Mouse (Mus musculus) left cerebral cortex, adult 2 months (tissue): Measurements from ENCODE around the gene Lipm. TPM values are rescaled to one million over a fixed set of nuclear protein-coding genes. Genes with fewer than 3 reads are reported as not detected.

ENCODE experiments used
- DNase-seq, 2 experiments: peaks; one replicate each; pipeline ENCODE4 v3.0.0; 2021 to 2022; ENCODE audit warnings: low spot score in 2 of 2, mixed read lengths in 1 of 2; ENCODE audit errors: extremely low spot score in 1 of 2
- H3K27ac ChIP-seq: fragments of 200-600 bp; 2 replicates; pipeline ENCODE4 v1.8.1; 2022
- H3K4me3 ChIP-seq: fragments of 200-600 bp; 2 replicates; pipeline ENCODE4 v1.8.1; 2022
- CTCF ChIP-seq: fragments of 200-600 bp; IDR thresholded peaks from 2 replicates; pipeline ENCODE4 v1.8.1; 2022; ENCODE audit warnings: antibody characterized with exemption, mild to moderate bottlenecking, moderate library complexity
- intact Hi-C: fragments of 180-260 bp; cut with DNase I; formaldehyde crosslinking; loops from one replicate; pipeline ENCODE4 v1.15.1; 2025
- microRNA-seq, 2 experiments: library from miRNA; unstranded; fragments of <30 nt; microRNA quantifications; one replicate each; pipeline ENCODE4 v1.2.0; 2021
- total RNA-seq, 2 experiments: library from RNA; stranded (reverse); gene quantifications; 2 replicates each; pipeline ENCODE4 v1.2.3; 2021

Gene Lipm
- total RNA-seq, 2 experiments from 2014 or later = 0.12 TPM; not detected in 1

DNA sequence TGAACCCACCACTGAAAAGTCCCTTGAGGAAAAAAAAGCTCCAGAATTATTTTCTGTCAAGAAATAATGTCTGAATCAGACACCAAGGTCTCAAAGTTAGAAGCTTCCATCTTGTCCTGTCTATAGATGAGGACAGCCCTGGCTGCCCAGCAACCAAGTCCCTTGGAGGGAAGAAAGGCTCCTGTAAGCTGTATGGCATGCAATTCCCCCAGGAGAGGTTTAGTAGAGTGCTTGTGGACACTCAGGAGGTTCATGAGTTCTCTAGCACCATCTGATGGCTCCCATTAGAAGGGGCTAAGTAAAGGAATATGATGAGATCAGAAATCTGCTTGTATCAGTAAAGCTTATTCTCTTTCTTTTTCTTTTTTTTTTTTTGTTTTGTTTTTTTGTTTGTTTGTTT is 68.4 kb downstream of the Lipm start:
- Histone ChIP-seq H3K4me3 (no peak overlapping the region), H3K27ac (no peak overlapping the region)
- intact Hi-C loops = no loop called here
- TF ChIP-seq CTCF = no peak
- DNase-seq = no peak

DNA sequence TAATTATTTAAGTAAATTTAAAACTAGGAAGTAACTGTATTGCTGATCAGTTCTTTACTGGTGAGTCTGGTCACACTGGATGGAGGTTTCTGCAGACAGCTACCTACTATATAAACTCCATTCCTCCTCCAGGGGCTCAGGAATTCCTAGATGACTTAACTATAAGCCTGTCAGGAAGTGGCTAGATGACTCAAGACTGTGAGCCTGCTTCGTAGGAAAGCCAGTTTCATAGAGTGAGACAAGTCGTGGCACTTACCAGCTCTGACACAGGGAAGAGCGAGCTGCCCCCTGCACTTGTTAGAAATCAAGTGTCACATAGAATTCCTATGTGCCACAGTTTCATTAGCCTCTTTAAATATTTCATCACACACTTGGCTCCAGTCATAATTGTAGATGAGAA is 70.4 kb downstream of the Lipm start:
- TF ChIP-seq CTCF = no peak
- Histone ChIP-seq H3K27ac (no peak overlapping the region), H3K4me3 (no peak overlapping the region)
- intact Hi-C loops = no loop called here
- DNase-seq = no peak

Small RNA genes within 50 kb of the gene (microRNA-seq; reads per million reads assigned to microRNA genes)
- 0 reads per million in 2 experiments for gene Gm23334

Other genes with a start within 250 kb of the Lipm start
- gene Lipf, start 139.7 kb upstream of the Lipm start, total RNA-seq = not detected
- gene Lipk, start 92.6 kb upstream of the Lipm start, total RNA-seq = not detected
- gene Lipn, start 33.6 kb upstream of the Lipm start, total RNA-seq = not detected
- gene Ankrd22, start 65.1 kb downstream of the Lipm start, total RNA-seq = not detected
- 10 to 100 TPM; 18.5 to 21.6 TPM for gene Stambpl1, start 91.3 kb downstream of the Lipm start, total RNA-seq
- gene Acta2, start 154.7 kb downstream of the Lipm start, total RNA-seq = 10 to 100 TPM; 11.2 to 16.5 TPM
- 1 to 10 TPM in 1 of 2 experiments, under 1 TPM in 1; 0.84 to 2.3 TPM for gene Fas, start 189.7 kb downstream of the Lipm start, total RNA-seq